Mouse (Mus musculus) CH12.LX (cell line): ENCODE results near the gene Zc3hav1.

Experiments
- KAT2A ChIP-seq: IDR thresholded peaks from 2 replicates; pipeline ENCODE4 v1.6.1; 2012; ENCODE audit warnings: low read length, improper control_type of control experiment, inconsistent platforms; ENCODE audit not compliant: insufficient replicate concordance
- RAD21 ChIP-seq: IDR thresholded peaks from 2 replicates; pipeline ENCODE4 v1.6.1; 2011; ENCODE audit warnings: low read depth, mild to moderate bottlenecking, low read length, improper control_type of control experiment, moderate library complexity

- no peak for TF ChIP-seq KAT2A
- TF ChIP-seq RAD21, result no peak
Measured at GRCm38 (mm10) chr6:38341751-38342665, 12.4 kb downstream of the Zc3hav1 start.
